Mouse (Mus musculus) kidney, postnatal 10 days (tissue): ENCODE results near the gene Tead1.
A peak's percentile ranks its signal among the peaks of the same experiment; 100 is the strongest.

Experiments used
- DNase-seq: peaks from one replicate; pipeline ENCODE4 v3.0.0; 2021; ENCODE audit warnings: mixed read lengths

Gene Tead1

GRCm38 (mm10) chr7:112865739-112866138 lies 186.6 kb downstream of the Tead1 start:
- peak; percentile 84 for DNase-seq

GRCm38 (mm10) chr7:112868551-112869465 lies 189.7 kb downstream of the Tead1 start:
- peak; percentile 84 for DNase-seq

GRCm38 (mm10) chr7:112871752-112872151 lies 192.6 kb downstream of the Tead1 start:
- no peak for DNase-seq

- DNase-seq = no peak
Measured at GRCm38 (mm10) chr7:112872435-112873196, 193.5 kb downstream of the Tead1 start.

- peak; percentile 20 for DNase-seq
Measured at GRCm38 (mm10) chr7:112876128-112876527, 197.0 kb downstream of the Tead1 start.

GRCm38 (mm10) chr7:112883791-112884274 lies 204.7 kb downstream of the Tead1 start:
- peak; percentile 49 for DNase-seq

- no peak for DNase-seq
Measured at GRCm38 (mm10) chr7:112885546-112885945, 206.4 kb downstream of the Tead1 start.

- no peak for DNase-seq
Measured at GRCm38 (mm10) chr7:112891883-112892282, 212.8 kb downstream of the Tead1 start.

GRCm38 (mm10) chr7:112892595-112892994 lies 213.5 kb downstream of the Tead1 start:
- no peak for DNase-seq

- DNase-seq = no peak
Measured at GRCm38 (mm10) chr7:112896363-112896762, 217.2 kb downstream of the Tead1 start.

GRCm38 (mm10) chr7:112901710-112902109 lies 222.6 kb downstream of the Tead1 start:
- DNase-seq = no peak

GRCm38 (mm10) chr7:112906848-112907247 lies 227.7 kb downstream of the Tead1 start:
- DNase-seq = no peak

GRCm38 (mm10) chr7:112907468-112907867 lies 228.3 kb downstream of the Tead1 start:
- no peak for DNase-seq

- DNase-seq = no peak
Measured at GRCm38 (mm10) chr7:112909164-112909563, 230.0 kb downstream of the Tead1 start.

- no peak for DNase-seq
Measured at GRCm38 (mm10) chr7:112912969-112913368, 233.9 kb downstream of the Tead1 start.

- no peak for DNase-seq
Measured at GRCm38 (mm10) chr7:112915571-112915970, 236.5 kb downstream of the Tead1 start.

- DNase-seq = no peak
Measured at GRCm38 (mm10) chr7:112917613-112918278, 238.6 kb downstream of the Tead1 start.

GRCm38 (mm10) chr7:112918279-112918991 lies 239.3 kb downstream of the Tead1 start:
- no peak for DNase-seq

- peak; percentile 80 for DNase-seq
Measured at GRCm38 (mm10) chr7:112919845-112920244, 240.7 kb downstream of the Tead1 start.

- DNase-seq = no peak
Measured at GRCm38 (mm10) chr7:112922801-112923200, 243.7 kb downstream of the Tead1 start.

- DNase-seq = no peak
Measured at GRCm38 (mm10) chr7:112923712-112924111, 244.6 kb downstream of the Tead1 start.

- peak; percentile 63 for DNase-seq
Measured at GRCm38 (mm10) chr7:112930669-112931068, 251.6 kb downstream of the Tead1 start.
